Mouse (Mus musculus): Measurements from ENCODE around the gene St3gal5. TPM values are rescaled to one million over a fixed set of nuclear protein-coding genes. Genes with fewer than 3 reads are reported as not detected.

Gene St3gal5
- total and polyA plus RNA-seq, 3 experiments = 24.4 to 51.8 TPM; not detected in 1

- DNase-seq (ENCODE audit: low read depth, low spot score) = no peak
- Histone ChIP-seq H3K9ac (ENCODE audit: control insufficient read depth, low read depth, low read length, poor library complexity, severe bottlenecking) (no peak overlapping the region), H3K79me2 (ENCODE audit: control insufficient read depth, insufficient read depth, low read length, poor library complexity) (no peaks in the 10 kb centered on the region), H3K4me1 (ENCODE audit: control insufficient read depth in 1 of 2, insufficient read depth in 2 of 2, low read length in 2 of 2) (peaks cover 0 to 6% of the 10 kb centered on the region in 2 experiments; a peak in 2 of 4 replicates), H3K9me3 (replicated peaks; ENCODE audit: insufficient read depth, low read length) (no peaks in the 10 kb centered on the region), H3K4me3 (ENCODE audit: control insufficient read depth in 1 of 2, insufficient read depth in 1 of 2, low read depth in 2 of 2, low read length in 2 of 2) (no peak overlapping the region), H3K27me3 (ENCODE audit: control insufficient read depth in 1 of 2, insufficient read depth in 2 of 2, low read length in 2 of 2) (no peaks in the 10 kb centered on the region), H3K36me3 (ENCODE audit: control insufficient read depth in 1 of 2, insufficient read depth in 2 of 2, low read length in 2 of 2) (peaks cover 0 to 8% of the 10 kb centered on the region in 2 experiments; a peak in 2 of 4 replicates), H3K27ac (ENCODE audit: control insufficient read depth, low read depth, low read length) (no peak overlapping the region)
- TF ChIP-seq RAD21 (IDR thresholded peaks at IDR 0.05; ENCODE audit: low read depth, low read length) (no peak), MAFK (IDR thresholded peaks at IDR 0.05; ENCODE audit: borderline replicate concordance, low read depth, low read length) (no peak), TBP (IDR thresholded peaks at IDR 0.05; ENCODE audit: low read depth, low read length) (no peak), HCFC1 (IDR thresholded peaks at IDR 0.05; ENCODE audit: low read depth, low read length) (no peak), GATA1 (IDR thresholded peaks at IDR 0.05; ENCODE audit: low read depth, low read length) (no peak), KAT2A (conservative IDR thresholded peaks at IDR 0.05; ENCODE audit: low read depth, low read length) (no peak), ZMIZ1 (IDR thresholded peaks at IDR 0.05; ENCODE audit: low read depth, low read length) (no peak), CHD2 (IDR thresholded peaks at IDR 0.05; ENCODE audit: low read length) (no peak), MXI1 (IDR thresholded peaks at IDR 0.05; ENCODE audit: low read depth, low read length) (no peak), RCOR1 (IDR thresholded peaks at IDR 0.05; ENCODE audit: low read depth, low read length) (no peak), EP300 (IDR thresholded peaks at IDR 0.05; ENCODE audit: low read depth in 1 of 2, low read length in 2 of 2) (no peak), CHD1 (IDR thresholded peaks at IDR 0.05; ENCODE audit: low read depth, low read length) (no peak), BHLHE40 (IDR thresholded peaks at IDR 0.05; ENCODE audit: borderline replicate concordance, low read depth, low read length) (no peak), GABPA (IDR thresholded peaks at IDR 0.05; ENCODE audit: low read depth, low read length) (no peak), CTCF (IDR thresholded peaks at IDR 0.05 in 2 of 3, conservative IDR thresholded peaks at IDR 0.05 in 1 of 3; ENCODE audit: control insufficient read depth in 1 of 3, insufficient read depth in 1 of 3, low read depth in 2 of 3, low read length in 3 of 3, poor library complexity in 1 of 3, severe bottlenecking in 1 of 3) (no peak), POLR2AphosphoS5 (IDR thresholded peaks at IDR 0.05; ENCODE audit: borderline replicate concordance, low read depth, low read length) (no peak), SIN3A (IDR thresholded peaks at IDR 0.05; ENCODE audit: low read length) (no peak), USF1 (IDR thresholded peaks at IDR 0.05; ENCODE audit: low read depth, low read length) (no peak), SMC3 (IDR thresholded peaks at IDR 0.05; ENCODE audit: low read depth, low read length) (no peak)
These were observed 6.4 kb upstream of the St3gal5 start for GRCm38 (mm10) chr6:72091007-72091406.

- no peak for DNase-seq (ENCODE audit: low read depth, low spot score)
- H3K9ac ChIP-seq (ENCODE audit: control insufficient read depth, low read depth, low read length, poor library complexity, severe bottlenecking) = no peak overlapping the region
- H3K36me3 ChIP-seq (ENCODE audit: control insufficient read depth in 1 of 2, insufficient read depth in 2 of 2, low read length in 2 of 2) = peaks cover 0 to 16% of the 10 kb centered on the region in 2 experiments; a peak in 2 of 4 replicates
- H3K9me3 ChIP-seq (replicated peaks; ENCODE audit: insufficient read depth, low read length) = no peaks in the 10 kb centered on the region
- H3K27ac ChIP-seq (ENCODE audit: control insufficient read depth, low read depth, low read length) = no peak overlapping the region
- H3K79me2 ChIP-seq (ENCODE audit: control insufficient read depth, insufficient read depth, low read length, poor library complexity) = peaks cover 6% of the 10 kb centered on the region
- no peaks in the 10 kb centered on the region for H3K27me3 ChIP-seq (ENCODE audit: control insufficient read depth in 1 of 2, insufficient read depth in 2 of 2, low read length in 2 of 2)
- no peak overlapping the region for H3K4me3 ChIP-seq (ENCODE audit: control insufficient read depth in 1 of 2, insufficient read depth in 1 of 2, low read depth in 2 of 2, low read length in 2 of 2)
- TF ChIP-seq CHD2 (IDR thresholded peaks at IDR 0.05; ENCODE audit: low read length) (no peak), MAX (IDR thresholded peaks at IDR 0.05; ENCODE audit: low read length) (no peak), MYC (IDR thresholded peaks at IDR 0.05; ENCODE audit: low read depth, low read length) (no peak), MAZ (IDR thresholded peaks at IDR 0.05; ENCODE audit: low read depth, low read length) (no peak), ZC3H11A (IDR thresholded peaks at IDR 0.05; ENCODE audit: low read depth, low read length) (no peak), MXI1 (IDR thresholded peaks at IDR 0.05; ENCODE audit: low read depth, low read length) (no peak), UBTF (IDR thresholded peaks at IDR 0.05; ENCODE audit: borderline replicate concordance, insufficient read depth, low read depth, low read length) (no peak), MEF2A (IDR thresholded peaks at IDR 0.05; ENCODE audit: extremely low read depth, insufficient replicate concordance, low read depth, low read length, poor library complexity, severe bottlenecking) (no peak), TAL1 (IDR thresholded peaks at IDR 0.05; ENCODE audit: low read length) (no peak), ETS1 (IDR thresholded peaks at IDR 0.05; ENCODE audit: low read depth, low read length) (no peak), BHLHE40 (IDR thresholded peaks at IDR 0.05; ENCODE audit: borderline replicate concordance, low read depth, low read length) (no peak), CTCF (IDR thresholded peaks at IDR 0.05 in 2 of 3, conservative IDR thresholded peaks at IDR 0.05 in 1 of 3; ENCODE audit: control insufficient read depth in 1 of 3, insufficient read depth in 1 of 3, low read depth in 2 of 3, low read length in 3 of 3, poor library complexity in 1 of 3, severe bottlenecking in 1 of 3) (no peak), TBP (IDR thresholded peaks at IDR 0.05; ENCODE audit: low read depth, low read length) (no peak)
- peaks cover 5 to 11% of the 10 kb centered on the region in 2 experiments for H3K4me1 ChIP-seq (ENCODE audit: control insufficient read depth in 1 of 2, insufficient read depth in 2 of 2, low read length in 2 of 2)
These were observed 4.3 kb upstream of the St3gal5 start for GRCm38 (mm10) chr6:72093121-72093520.
